Mouse (Mus musculus) stomach, postnatal 0 days (tissue): Measurements from ENCODE around the gene Tenm4. TPM values are rescaled to one million over a fixed set of nuclear protein-coding genes. Genes with fewer than 3 reads are reported as not detected.
A peak's percentile ranks its signal among the peaks of the same experiment; 100 is the strongest.

Source experiments
- ATAC-seq: fragments of 200-750 bp; cut with Nextera tagmentation; 2 replicates; pipeline ENCODE4 v1.8.0; 2017; ENCODE audit not compliant: low FRiP score, low TSS enrichment
- DNase-seq: peaks from one replicate; pipeline ENCODE4 v3.0.0-alpha.2; 2016; ENCODE audit warnings: low spot score
- H3K27ac ChIP-seq: fragments of 300-500 bp; sonication (generic); replicated peaks from 2 replicates; pipeline ENCODE4 v1.5.1; 2014; ENCODE audit warnings: mild to moderate bottlenecking, control low read depth
- H3K27me3 ChIP-seq: fragments of 300-500 bp; sonication (generic); 2 replicates; pipeline ENCODE4 v1.6.1; 2014; ENCODE audit warnings: low read length; ENCODE audit not compliant: control insufficient read depth, insufficient read depth
- H3K36me3 ChIP-seq: fragments of 300-500 bp; sonication (generic); 2 replicates; pipeline ENCODE4 v1.6.1; 2014; ENCODE audit warnings: low read length, mixed read lengths; ENCODE audit not compliant: control insufficient read depth, insufficient read depth
- H3K4me1 ChIP-seq: fragments of 300-500 bp; sonication (generic); replicated peaks from 2 replicates; pipeline ENCODE4 v1.6.1; 2014; ENCODE audit warnings: antibody characterized with exemption; ENCODE audit not compliant: control insufficient read depth, insufficient read depth
- H3K4me2 ChIP-seq: fragments of 300-500 bp; sonication (generic); replicated peaks from 2 replicates; pipeline ENCODE4 v1.6.1; 2014; ENCODE audit warnings: low read depth, mild to moderate bottlenecking, control low read depth, moderate library complexity
- H3K4me3 ChIP-seq: fragments of 300-500 bp; sonication (generic); 2 replicates; pipeline ENCODE4 v1.5.1; 2014; ENCODE audit warnings: low read depth, low read length, control low read depth
- H3K9ac ChIP-seq: fragments of 300-500 bp; sonication (generic); 2 replicates; pipeline ENCODE4 v1.6.1; 2014; ENCODE audit warnings: mild to moderate bottlenecking, low read length, control low read depth, mixed read lengths
- H3K9me3 ChIP-seq: fragments of 300-500 bp; sonication (generic); 2 replicates; pipeline ENCODE4 v1.6.1; 2016; ENCODE audit warnings: low read length; ENCODE audit not compliant: control insufficient read depth
- CTCF ChIP-seq: IDR thresholded peaks from 2 replicates; pipeline ENCODE4 v1.5.1; 2016; ENCODE audit warnings: antibody characterized with exemption, low read depth, mild to moderate bottlenecking, moderate library complexity
- EP300 ChIP-seq: optimal IDR thresholded peaks from 2 replicates; pipeline ENCODE3; 2016; ENCODE audit warnings: antibody characterized with exemption
- WGBS: fragments of 180-500 bp; shearing (Covaris S2); extraction: QIAGEN DNeasy Blood & Tissue Kit; methylation state at CpG from one replicate; pipeline ENCODE4 v1.1.7; 2014; 5-methylcytosine and 5-hydroxymethylcytosine counted together
- polyA plus RNA-seq: library from polyadenylated mRNA; unstranded; fragments of >200 nt; fragmentation: Nextera tagmentation; extraction: Ambion mirVana; gene quantifications from 2 replicates; pipeline ENCODE4 v1.2.1, GENCODE M21; 2015

The Tenm4 gene
- polyA plus RNA-seq, 1 experiment from 2014 or later: 7.2 TPM

DNA sequence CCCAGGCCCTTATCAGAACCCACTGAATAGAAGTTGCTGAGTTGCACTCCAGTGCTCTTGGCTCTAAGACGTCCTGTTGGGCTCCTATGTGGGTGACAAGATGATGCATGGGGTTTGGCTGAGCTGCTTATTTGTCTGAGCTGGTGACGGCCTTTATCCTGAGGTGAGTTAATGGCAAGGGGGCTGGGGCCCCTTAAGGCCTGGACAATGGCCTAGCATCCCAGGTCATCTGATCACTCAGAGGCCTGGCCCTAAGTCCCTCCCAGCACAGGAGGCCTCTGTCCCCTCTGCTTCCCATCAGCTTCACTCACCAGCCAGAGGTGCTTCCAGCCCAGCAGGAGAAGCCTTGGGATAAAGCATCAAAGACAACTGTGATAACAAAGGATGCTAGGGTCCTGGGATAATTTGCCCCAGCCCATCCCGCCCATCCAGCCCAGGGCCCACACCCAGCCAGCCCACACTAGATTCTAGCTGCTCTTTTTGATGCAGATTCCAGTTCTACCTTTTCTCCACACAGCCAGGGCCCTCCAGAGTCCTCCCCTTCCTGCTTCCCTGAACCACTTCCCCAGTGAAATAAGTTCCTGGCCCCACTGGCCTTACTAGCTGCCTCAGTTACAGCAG is 484.2 kb downstream of the Tenm4 start:
- Histone ChIP-seq H3K9me3 (no peaks in the 10 kb centered on the region), H3K27ac (no peak overlapping the region), H3K36me3 (no peaks in the 10 kb centered on the region), H3K4me2 (no peak overlapping the region), H3K4me3 (no peak overlapping the region), H3K9ac (no peak overlapping the region), H3K27me3 (no peaks in the 10 kb centered on the region), H3K4me1 (0 out of 2 replicates have a peak, but pooled peaks cover 2% of the 10 kb centered on the region)
- DNase-seq (no peak), ATAC-seq (no peak)
- TF ChIP-seq CTCF (no peak), EP300 (no peak)
- 68% methylated on average over 3 of the region's 3 CpGs for WGBS

DNA sequence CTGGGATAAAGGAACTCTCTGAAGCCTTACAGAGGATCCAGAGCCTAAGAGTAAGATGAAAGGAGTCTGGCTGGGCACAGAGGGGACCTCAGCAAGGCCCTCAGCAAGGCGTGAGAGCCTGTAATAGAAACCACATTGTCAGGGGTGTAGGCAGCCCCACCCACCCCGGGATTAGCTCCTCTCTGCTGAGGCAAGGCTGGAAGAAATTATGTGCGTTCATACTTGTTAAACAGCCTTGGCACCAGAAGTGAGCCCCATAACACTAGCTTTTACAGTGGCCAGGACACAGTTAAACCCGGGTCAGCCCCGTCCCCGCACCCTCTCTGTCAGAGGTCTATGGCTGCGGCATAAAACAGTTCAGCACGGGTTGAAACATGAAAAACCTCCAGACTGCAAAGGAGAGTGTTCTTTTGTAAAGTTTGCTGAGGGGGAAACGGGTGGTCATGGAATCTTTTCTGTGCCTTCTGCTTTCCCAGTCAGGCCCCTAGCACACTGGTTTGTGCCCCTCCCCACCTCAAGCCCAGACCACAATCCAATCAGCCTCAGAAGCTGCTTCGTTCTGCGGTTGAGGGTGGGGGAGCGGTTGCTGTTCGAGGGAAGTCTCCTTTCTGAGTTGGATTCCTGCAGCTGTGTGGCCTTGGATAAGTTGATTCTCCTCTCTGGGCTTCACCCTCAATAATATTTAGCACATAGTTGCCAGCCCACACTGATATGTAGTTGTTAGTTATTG is 486.2 kb downstream of the Tenm4 start:
- no peaks in the 10 kb centered on the region for H3K9me3 ChIP-seq
- peak; percentile 38; the same call in 1 of the 2 replicates for ATAC-seq
- H3K27ac ChIP-seq: peak overlapping the region; percentile 45

DNA sequence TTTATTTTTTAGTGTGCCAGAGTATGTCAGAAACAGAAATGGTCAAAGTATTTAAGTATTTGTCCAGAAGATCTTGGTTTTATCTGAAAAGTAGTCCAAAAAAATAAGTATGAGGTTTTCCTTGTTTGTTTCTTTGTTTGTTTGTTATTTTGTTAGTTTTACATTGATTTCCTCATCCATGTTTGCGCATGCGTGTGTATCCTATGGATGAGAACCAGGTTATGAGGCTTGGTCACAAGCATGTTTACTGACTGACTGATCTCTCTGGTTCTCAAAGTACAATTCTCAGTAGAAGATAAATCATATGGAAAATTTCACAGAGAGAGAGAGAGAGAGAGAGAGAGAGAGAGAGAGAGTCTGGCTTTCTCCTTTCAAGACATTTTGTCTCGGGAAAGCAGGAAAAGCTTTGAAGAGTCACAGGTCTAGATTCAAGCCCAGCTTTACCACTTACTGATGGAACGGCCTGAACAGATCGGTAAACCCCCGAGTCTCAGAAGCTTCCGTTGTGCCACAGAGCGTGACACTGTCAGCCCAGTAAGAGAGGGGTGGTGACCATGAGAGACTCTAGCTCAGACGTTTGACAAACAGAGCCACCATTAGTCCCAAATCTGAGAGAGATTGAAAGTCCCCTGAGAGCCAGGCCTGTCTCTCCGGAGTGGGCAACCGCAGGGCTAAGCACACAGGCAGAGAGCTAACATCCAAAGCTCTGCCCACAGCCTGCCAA is 487.0 kb downstream of the Tenm4 start:
- no peak overlapping the region for H3K4me3 ChIP-seq
- no peak overlapping the region for H3K4me2 ChIP-seq
- H3K9me3 ChIP-seq: no peaks in the 10 kb centered on the region
- no peaks in the 10 kb centered on the region for H3K36me3 ChIP-seq
- no peak overlapping the region for H3K27ac ChIP-seq
- no peak overlapping the region for H3K9ac ChIP-seq
- H3K27me3 ChIP-seq: no peaks in the 10 kb centered on the region
- ATAC-seq (no peak), DNase-seq (no peak)
- WGBS: 76% methylated on average over 11 of the region's 11 CpGs
- no peak for TF ChIP-seq CTCF
- TF ChIP-seq EP300: no peak
- H3K4me1 ChIP-seq: 0 out of 2 replicates have a peak, but pooled peaks cover 4% of the 10 kb centered on the region

More for the DNA sequence above, 486.2 kb downstream of the Tenm4 start:
- no peak overlapping the region for H3K4me3 ChIP-seq
- no peak for TF ChIP-seq EP300
- TF ChIP-seq CTCF: no peak
- no peak overlapping the region; the same call in 1 of the 2 replicates for H3K9ac ChIP-seq
- no peak for DNase-seq
- H3K27me3 ChIP-seq: no peaks in the 10 kb centered on the region
- H3K4me2 ChIP-seq: 0 out of 2 replicates have a peak overlapping the region, but pooled peaks have one; percentile 8
- WGBS: 13% methylated on average over 13 of the region's 13 CpGs
- 0 out of 2 replicates have a peak, but pooled peaks cover 4% of the 10 kb centered on the region for H3K4me1 ChIP-seq
- no peaks in the 10 kb centered on the region for H3K36me3 ChIP-seq

DNA sequence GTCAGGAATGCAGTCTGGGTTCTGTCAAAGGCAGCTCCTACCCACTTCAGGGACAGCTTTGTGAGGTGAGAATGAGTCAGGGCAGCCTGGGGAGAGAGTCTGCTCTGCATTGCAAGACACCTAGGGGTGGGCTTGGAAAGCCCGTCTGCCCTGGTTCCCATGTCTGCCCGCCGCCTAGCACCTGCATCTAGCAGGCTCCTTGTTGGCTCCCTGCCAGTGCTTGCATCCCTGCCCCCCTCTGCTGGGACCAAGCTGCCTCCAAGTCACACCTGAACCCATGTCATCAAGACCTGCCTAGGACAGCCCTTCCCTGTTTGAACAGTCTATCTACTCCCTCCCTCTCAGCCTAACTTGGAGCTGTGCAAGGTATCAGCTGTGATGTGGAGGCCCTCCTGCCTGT is 489.9 kb downstream of the Tenm4 start:
- WGBS: 54% methylated on average over 3 of the region's 3 CpGs
- Histone ChIP-seq H3K27me3 (no peaks in the 10 kb centered on the region), H3K4me2 (no peak overlapping the region), H3K27ac (no peak overlapping the region; the same call in none of the 2 replicates), H3K4me3 (no peak overlapping the region), H3K9ac (no peak overlapping the region), H3K4me1 (0 out of 2 replicates have a peak, but pooled peaks cover 4% of the 10 kb centered on the region), H3K9me3 (no peaks in the 10 kb centered on the region), H3K36me3 (no peaks in the 10 kb centered on the region)
- ATAC-seq (peak; percentile 54; the same call in 1 of the 2 replicates), DNase-seq (peak; percentile 64)
- TF ChIP-seq EP300 (no peak), CTCF (no peak)

DNA sequence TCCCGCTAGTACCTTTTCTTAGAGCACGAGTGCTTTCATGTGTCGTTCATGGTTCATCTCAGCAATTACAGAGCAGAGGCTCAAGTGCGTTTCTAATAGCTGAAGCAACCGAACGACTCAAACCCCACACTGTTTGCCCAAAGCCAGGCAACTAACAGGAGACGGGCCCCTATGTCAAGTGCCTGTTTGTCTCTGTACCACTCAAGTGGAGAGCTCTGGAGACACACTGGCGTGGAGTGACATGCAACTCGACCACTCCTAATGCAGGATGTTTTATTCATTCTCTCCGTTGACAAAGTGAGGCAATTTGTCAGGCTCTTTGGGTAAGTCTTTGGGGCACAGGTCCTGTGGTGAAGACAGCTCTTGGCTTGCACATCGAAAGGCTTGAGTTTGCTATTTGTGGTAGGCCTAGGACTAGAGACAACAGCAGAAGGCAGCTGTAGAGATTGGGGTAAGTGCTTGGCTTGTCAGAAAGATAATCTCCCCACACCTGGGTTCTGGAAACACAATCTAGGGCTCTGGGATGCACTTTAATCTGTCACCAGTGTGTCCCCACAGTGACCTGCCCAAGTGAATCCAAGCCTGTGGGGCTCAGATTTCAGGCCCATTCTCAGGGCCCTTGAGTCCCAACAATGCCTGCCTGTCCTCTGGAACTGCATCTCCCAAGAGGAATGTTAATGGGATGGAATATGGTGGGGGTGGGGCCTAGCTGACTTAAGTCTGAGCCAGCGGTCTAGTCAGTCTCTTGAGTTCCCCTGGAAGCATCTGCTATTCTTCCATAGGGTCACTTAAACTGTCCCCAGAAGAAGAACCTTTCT is 490.5 kb downstream of the Tenm4 start:
- H3K9ac ChIP-seq: no peak overlapping the region
- no peaks in the 10 kb centered on the region for H3K36me3 ChIP-seq
- no peak overlapping the region; the same call in none of the 2 replicates for H3K27ac ChIP-seq
- no peak for TF ChIP-seq CTCF
- no peak for TF ChIP-seq EP300
- H3K4me3 ChIP-seq: no peak overlapping the region
- H3K9me3 ChIP-seq: no peaks in the 10 kb centered on the region
- 54% methylated on average over 12 of the region's 12 CpGs for WGBS
- no peak overlapping the region for H3K4me2 ChIP-seq
- ATAC-seq (no peak), DNase-seq (no peak)
- no peaks in the 10 kb centered on the region for H3K27me3 ChIP-seq
- 0 out of 2 replicates have a peak, but pooled peaks cover 4% of the 10 kb centered on the region for H3K4me1 ChIP-seq
